Comparison of ENCODE assay signal across 7 mouse cellular contexts in the genomic region with DNA sequence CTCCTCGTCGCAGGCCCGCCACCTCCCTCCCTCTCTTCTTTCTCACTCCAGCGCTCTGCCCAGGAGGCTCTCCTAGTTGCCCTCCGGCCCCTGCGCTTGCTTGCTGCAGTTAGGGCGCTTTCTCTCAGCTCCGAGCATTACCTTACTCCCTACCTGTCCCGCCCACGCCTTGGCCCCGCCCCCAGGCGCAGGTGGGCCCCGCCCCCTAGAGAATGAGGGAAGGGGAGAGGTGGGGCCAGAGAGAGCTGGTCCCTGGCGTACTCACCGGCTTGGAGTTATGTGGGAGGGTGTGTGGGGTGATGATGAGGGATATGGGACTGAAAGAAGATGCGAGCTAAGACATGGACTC. TPM values are rescaled to one million over a fixed set of nuclear protein-coding genes. Genes with fewer than 3 reads are reported as not detected.
A peak's percentile ranks its signal among the peaks of the same experiment; 100 is the strongest.
DNase-seq lines count a peak whose midpoint lies in the region; ATAC-seq lines count a peak whose summit lies in the region.

No protein-coding gene starts in this region.

- no peak overlapping the region for H3K27ac ChIP-seq in hindbrain, embryonic 13.5 days
- H3K27ac ChIP-seq in midbrain, embryonic 12.5 days (replicated peaks) = no peak overlapping the region

- DNase-seq in ovary, postnatal 14 days (ENCODE audit: low spot score) = peak; percentile 34
- DNase-seq in ovary, postnatal 36 days (ENCODE audit: low spot score) = no peak
- DNase-seq in cerebellum, postnatal 14 days = peak; percentile 64 to 69
- peak; percentile 9 to 27 for DNase-seq in left cerebral cortex, postnatal 25 days (ENCODE audit: low spot score in 2 of 2)
- peak; percentile 11 to 19 for DNase-seq in thymus, postnatal 10 days (ENCODE audit: low spot score in 2 of 2)

- H3K4me2 ChIP-seq in hindbrain, embryonic 13.5 days = peak overlapping the region; percentile 96
- peak overlapping the region; percentile 85 for H3K4me2 ChIP-seq in midbrain, embryonic 12.5 days (replicated peaks)

- H3K36me3 ChIP-seq in hindbrain, embryonic 13.5 days = no peaks in the 10 kb centered on the region
- no peaks in the 10 kb centered on the region for H3K36me3 ChIP-seq in midbrain, embryonic 12.5 days

- intact Hi-C loops in left cerebral cortex, postnatal 25 days (cut with DNase I) = no loop called here

- H3K27me3 ChIP-seq in hindbrain, embryonic 13.5 days = peaks cover 50% of the 10 kb centered on the region
- peaks cover 47% of the 10 kb centered on the region for H3K27me3 ChIP-seq in midbrain, embryonic 12.5 days

- peaks cover 10% of the 10 kb centered on the region for H3K4me1 ChIP-seq in hindbrain, embryonic 13.5 days (replicated peaks)
- H3K4me1 ChIP-seq in midbrain, embryonic 12.5 days = peaks cover 4% of the 10 kb centered on the region

- ATAC-seq in hindbrain, embryonic 13.5 days (ENCODE audit: low FRiP score) = no peak; the same call in none of the 2 replicates
- no peak for ATAC-seq in midbrain, embryonic 12.5 days (ENCODE audit: low FRiP score, low read depth)

- under 1% methylated on average over 16 of the region's 16 CpGs for WGBS in hindbrain, embryonic 13.5 days
- under 1% methylated on average over 16 of the region's 16 CpGs for WGBS in midbrain, embryonic 12.5 days

- H3K9me3 ChIP-seq in hindbrain, embryonic 13.5 days = no peaks in the 10 kb centered on the region
- H3K9me3 ChIP-seq in midbrain, embryonic 12.5 days = no peaks in the 10 kb centered on the region

- peak overlapping the region; percentile 71 for H3K4me3 ChIP-seq in hindbrain, embryonic 13.5 days
- peak overlapping the region; percentile 71 for H3K4me3 ChIP-seq in midbrain, embryonic 12.5 days

- peak overlapping the region; percentile 77 for H3K9ac ChIP-seq in hindbrain, embryonic 13.5 days
- peak overlapping the region; percentile 60 for H3K9ac ChIP-seq in midbrain, embryonic 12.5 days (replicated peaks)

RNA-seq across cellular contexts. Expression of a gene that starts 0.4 kb away (rescaled TPM):
- 0.09 and 0.27 TPM in 2 replicates for polyA plus RNA-seq in hindbrain, embryonic 13.5 days (2015; fragmentation: Nextera tagmentation; extraction: Ambion mirVana)
- total RNA-seq in left cerebral cortex, postnatal 25 days (2021) = 1 to 10 TPM in 1 of 2 experiments, under 1 TPM in 1; 0.55 to 1.3 TPM
- polyA plus RNA-seq in midbrain, embryonic 12.5 days (2016; fragmentation: Nextera tagmentation; extraction: Ambion mirVana) = 0.13 and 0.16 TPM in 2 replicates

RNA-seq across cellular contexts. Expression of a gene that starts 0.6 kb away (rescaled TPM):
- polyA plus RNA-seq in hindbrain, embryonic 13.5 days (2015; fragmentation: Nextera tagmentation; extraction: Ambion mirVana) = 0.18 TPM in 1 of 2 replicates, not detected in the other
- under 1 TPM in 1 of 2 experiments, not detected in 1; 0.32 TPM for total RNA-seq in left cerebral cortex, postnatal 25 days (2021)
- polyA plus RNA-seq in midbrain, embryonic 12.5 days (2016; fragmentation: Nextera tagmentation; extraction: Ambion mirVana) = not detected in 2 replicates
